Mouse (Mus musculus) testis, adult 2 months (tissue): ENCODE data around the gene Slc39a1. TPM values are rescaled to one million over a fixed set of nuclear protein-coding genes. Genes with fewer than 3 reads are reported as not detected.

Source experiments
- H3K27ac ChIP-seq: fragments of 200-500 bp; 2 replicates; pipeline ENCODE4 v1.5.1; 2012; ENCODE audit warnings: low read depth, low read length; ENCODE audit not compliant: control insufficient read depth, insufficient read depth
- H3K27me3 ChIP-seq: fragments of 200-500 bp; 2 replicates; pipeline ENCODE4 v1.6.1; 2012; ENCODE audit warnings: mild to moderate bottlenecking, low read length, moderate library complexity; ENCODE audit not compliant: control insufficient read depth, insufficient read depth
- H3K36me3 ChIP-seq: fragments of 200-500 bp; 2 replicates; pipeline ENCODE4 v1.6.1; 2012; ENCODE audit warnings: mild to moderate bottlenecking, low read length; ENCODE audit not compliant: control insufficient read depth, insufficient read depth
- H3K4me1 ChIP-seq: fragments of 200-500 bp; 2 replicates; pipeline ENCODE4 v1.6.1; 2012; ENCODE audit warnings: low read length; ENCODE audit not compliant: control insufficient read depth, insufficient read depth
- H3K4me3 ChIP-seq: fragments of 200-500 bp; 2 replicates; pipeline ENCODE4 v1.5.1; 2012; ENCODE audit warnings: low read depth, mild to moderate bottlenecking, low read length, moderate library complexity, mixed read lengths; ENCODE audit not compliant: control insufficient read depth
- CTCF ChIP-seq: fragments of 200-500 bp; IDR thresholded peaks from 2 replicates; pipeline ENCODE4 v1.5.1; 2012; ENCODE audit warnings: low read depth, mild to moderate bottlenecking, inconsistent platforms, low read length, moderate library complexity; ENCODE audit not compliant: control insufficient read depth, insufficient read depth, insufficient replicate concordance
- POLR2A ChIP-seq: fragments of 200-500 bp; IDR thresholded peaks from 2 replicates; pipeline ENCODE4 v1.6.1; 2012; ENCODE audit warnings: low read depth, mild to moderate bottlenecking, inconsistent platforms, low read length, moderate library complexity; ENCODE audit not compliant: control insufficient read depth
- polyA plus RNA-seq: library from polyadenylated mRNA; depleted of rRNA; stranded (reverse); fragments of >200 nt; gene quantifications from 2 replicates; pipeline ENCODE4 v1.2.3, GENCODE M21; 2012

The Slc39a1 gene
- polyA plus RNA-seq, 1 experiment = 27.4 TPM

- TF ChIP-seq CTCF = no peak
- peak; percentile 75 for TF ChIP-seq POLR2A
- Histone ChIP-seq H3K36me3 (peaks cover 2% of the 10 kb centered on the region), H3K27me3 (no peaks in the 10 kb centered on the region), H3K4me1 (peaks cover 8% of the 10 kb centered on the region), H3K27ac (peak within 1 kb of the TSS; percentile 96), H3K4me3 (peak within 1 kb of the TSS; percentile 100)
Measured at GRCm38 (mm10) chr3:90253653-90254418, 5.9 kb downstream of the Slc39a1 start, which contains the start of gene Crtc2. Crtc2 (plus strand) TSS chr3:90254163.

- H3K27me3 ChIP-seq = no peaks in the 10 kb centered on the region
- TF ChIP-seq POLR2A (no peak), CTCF (no peak)
- H3K27ac ChIP-seq = peak overlapping the region; percentile 96
- peaks cover 7% of the 10 kb centered on the region for H3K4me1 ChIP-seq
- peak overlapping the region; percentile 100 for H3K4me3 ChIP-seq
- peaks cover 3% of the 10 kb centered on the region for H3K36me3 ChIP-seq
Measured at GRCm38 (mm10) chr3:90254419-90255193, 6.6 kb downstream of the Slc39a1 start.

GRCm38 (mm10) chr3:90255194-90255565 is 7.2 kb downstream of the Slc39a1 start:
- Histone ChIP-seq H3K36me3 (peaks cover 3% of the 10 kb centered on the region), H3K27ac (no peak overlapping the region), H3K27me3 (no peaks in the 10 kb centered on the region), H3K4me1 (peaks cover 7% of the 10 kb centered on the region), H3K4me3 (peak overlapping the region; percentile 100)
- no peak for TF ChIP-seq POLR2A
- TF ChIP-seq CTCF = no peak

- peaks cover 3% of the 10 kb centered on the region for H3K36me3 ChIP-seq
- peaks cover 7% of the 10 kb centered on the region for H3K4me1 ChIP-seq
- H3K27me3 ChIP-seq = no peaks in the 10 kb centered on the region
- no peak overlapping the region for H3K27ac ChIP-seq
- H3K4me3 ChIP-seq = peak overlapping the region; percentile 15; the same call in 1 of the 2 replicates
- TF ChIP-seq POLR2A (no peak), CTCF (no peak)
Measured at GRCm38 (mm10) chr3:90255784-90256353, 7.9 kb downstream of the Slc39a1 start.

- TF ChIP-seq POLR2A = no peak
- no peak for TF ChIP-seq CTCF
- peaks cover 7% of the 10 kb centered on the region for H3K4me1 ChIP-seq
- no peaks in the 10 kb centered on the region for H3K27me3 ChIP-seq
- H3K27ac ChIP-seq = no peak overlapping the region
- no peak overlapping the region for H3K4me3 ChIP-seq
- peaks cover 3% of the 10 kb centered on the region for H3K36me3 ChIP-seq
Measured at GRCm38 (mm10) chr3:90256731-90257530, 9.0 kb downstream of the Slc39a1 start.

GRCm38 (mm10) chr3:90258521-90258920 is 10.5 kb downstream of the Slc39a1 start:
- H3K4me1 ChIP-seq = peaks cover 7% of the 10 kb centered on the region
- H3K4me3 ChIP-seq = no peak overlapping the region
- no peak overlapping the region for H3K27ac ChIP-seq
- TF ChIP-seq CTCF (no peak), POLR2A (no peak)
- no peaks in the 10 kb centered on the region for H3K27me3 ChIP-seq
- H3K36me3 ChIP-seq = peaks cover 3% of the 10 kb centered on the region
